Mouse (Mus musculus) CH12.LX (cell line): ENCODE data around the gene Rem1. TPM values are rescaled to one million over a fixed set of nuclear protein-coding genes. Genes with fewer than 3 reads are reported as not detected.

ENCODE experiments used
- DNase-seq: peaks from one replicate; pipeline ENCODE4 v3.0.0-alpha.2; 2013; ENCODE audit errors: extremely low read depth
- H3K27ac ChIP-seq: 2 replicates; pipeline ENCODE4 v1.5.1; 2012; ENCODE audit warnings: low read depth, mild to moderate bottlenecking, control low read depth, moderate library complexity; ENCODE audit not compliant: insufficient read depth
- H3K27me3 ChIP-seq: replicated peaks from 2 replicates; pipeline ENCODE3; 2012; ENCODE audit warnings: inconsistent platforms
- H3K36me3 ChIP-seq, 2 experiments: replicated peaks in 1 of 2; 2 replicates each; pipeline versions ENCODE3 to v1.6.1; 2012; ENCODE audit warnings: inconsistent platforms in 1 of 2, low read length in 1 of 2, mild to moderate bottlenecking in 1 of 2, mixed read lengths in 1 of 2, moderate library complexity in 1 of 2; ENCODE audit not compliant: control insufficient read depth in 1 of 2, insufficient read depth in 1 of 2
- H3K4me1 ChIP-seq, 2 experiments: 2 replicates each; pipeline ENCODE4 v1.6.1; 2012; ENCODE audit warnings: inconsistent platforms in 1 of 2, moderate library complexity in 1 of 2; ENCODE audit not compliant: insufficient read depth in 2 of 2, control insufficient read depth in 1 of 2
- H3K4me2 ChIP-seq: 2 replicates; pipeline ENCODE4 v1.6.1; 2012; ENCODE audit warnings: low read depth, mild to moderate bottlenecking, control low read depth; ENCODE audit not compliant: poor library complexity, insufficient read depth, severe bottlenecking
- H3K4me3 ChIP-seq, 3 experiments: fragments of 150-350 bp in 1 of 3; sonication (generic) in 1 of 3; replicated peaks in 1 of 3; 2 replicates each; pipeline versions ENCODE3 to v1.5.1; 2011 to 2012; ENCODE audit warnings: low read depth in 2 of 3, low read length in 2 of 3, mild to moderate bottlenecking in 2 of 3, moderate library complexity in 2 of 3, control low read depth in 1 of 3, improper control_type of control experiment in 1 of 3, inconsistent platforms in 1 of 3, mixed read lengths in 1 of 3; ENCODE audit not compliant: poor library complexity in 1 of 3
- H3K79me2 ChIP-seq: replicated peaks from 2 replicates; pipeline ENCODE4 v1.6.1; 2012; ENCODE audit warnings: mild to moderate bottlenecking, moderate library complexity; ENCODE audit not compliant: control insufficient read depth, poor library complexity, insufficient read depth, severe bottlenecking; ENCODE audit errors: extremely low read depth
- H3K9ac ChIP-seq: 2 replicates; pipeline ENCODE4 v1.6.1; 2012; ENCODE audit warnings: low read depth, mild to moderate bottlenecking, control low read depth, moderate library complexity; ENCODE audit not compliant: insufficient read depth
- H3K9me3 ChIP-seq: replicated peaks from 2 replicates; pipeline ENCODE3; 2012; ENCODE audit warnings: low read length, inconsistent platforms, mixed read lengths
- CHD1 ChIP-seq: IDR thresholded peaks from 2 replicates; pipeline ENCODE4 v1.6.1; 2012; ENCODE audit warnings: low read depth, low read length, improper control_type of control experiment, inconsistent platforms
- CHD2 ChIP-seq: IDR thresholded peaks from 2 replicates; pipeline ENCODE4 v1.6.1; 2011; ENCODE audit warnings: low read length, improper control_type of control experiment
- CTCF ChIP-seq, 2 experiments: IDR thresholded peaks in 1 of 2; conservative IDR thresholded peaks in 1 of 2; 2 replicates each; pipeline ENCODE4 v1.5.1; 2011 to 2012; ENCODE audit warnings: low read depth in 2 of 2, low read length in 2 of 2, improper control_type of control experiment in 1 of 2, inconsistent platforms in 1 of 2, mild to moderate bottlenecking in 1 of 2, moderate library complexity in 1 of 2
- ELF1 ChIP-seq: IDR thresholded peaks from 2 replicates; pipeline ENCODE4 v1.6.1; 2014; ENCODE audit warnings: low read depth, mild to moderate bottlenecking, inconsistent platforms, low read length, improper control_type of control experiment
- EP300 ChIP-seq: IDR thresholded peaks from 2 replicates; pipeline ENCODE4 v1.6.1; 2011; ENCODE audit warnings: low read length, improper control_type of control experiment
- GABPA ChIP-seq: IDR thresholded peaks from 2 replicates; pipeline ENCODE4 v1.6.1; 2012; ENCODE audit warnings: low read depth, low read length, improper control_type of control experiment, inconsistent platforms; ENCODE audit not compliant: insufficient replicate concordance
- HCFC1 ChIP-seq: IDR thresholded peaks from 2 replicates; pipeline ENCODE4 v1.6.1; 2012; ENCODE audit warnings: low read depth, mild to moderate bottlenecking, inconsistent platforms, low read length, improper control_type of control experiment
- JUND ChIP-seq: conservative IDR thresholded peaks from 2 replicates; pipeline ENCODE4 v1.6.1; 2011; ENCODE audit warnings: low read depth, low read length, improper control_type of control experiment
- KAT2A ChIP-seq: IDR thresholded peaks from 2 replicates; pipeline ENCODE4 v1.6.1; 2012; ENCODE audit warnings: low read length, improper control_type of control experiment, inconsistent platforms; ENCODE audit not compliant: insufficient replicate concordance
- MYC ChIP-seq: IDR thresholded peaks from 2 replicates; pipeline ENCODE4 v1.6.1; 2011; ENCODE audit warnings: low read depth, mild to moderate bottlenecking, improper control_type of control experiment, low read length
- NELFE ChIP-seq: IDR thresholded peaks from 2 replicates; pipeline ENCODE4 v1.6.1; 2011; ENCODE audit warnings: low read depth, low read length, improper control_type of control experiment
- NRF1 ChIP-seq: IDR thresholded peaks from 2 replicates; pipeline ENCODE4 v1.6.1; 2014; ENCODE audit warnings: low read depth, mild to moderate bottlenecking, inconsistent platforms, low read length, improper control_type of control experiment, moderate library complexity
- PAX5 ChIP-seq: IDR thresholded peaks from 2 replicates; pipeline ENCODE4 v1.6.1; 2012; ENCODE audit warnings: low read length, inconsistent platforms, mixed read lengths
- RAD21 ChIP-seq: IDR thresholded peaks from 2 replicates; pipeline ENCODE4 v1.6.1; 2011; ENCODE audit warnings: low read depth, mild to moderate bottlenecking, low read length, improper control_type of control experiment, moderate library complexity
- TCF12 ChIP-seq: IDR thresholded peaks from 2 replicates; pipeline ENCODE4 v1.6.1; 2014; ENCODE audit warnings: low read depth, mild to moderate bottlenecking, inconsistent platforms, low read length, improper control_type of control experiment
- USF2 ChIP-seq: conservative IDR thresholded peaks from 2 replicates; pipeline ENCODE4 v1.6.1; 2011; ENCODE audit warnings: low read depth, low read length, improper control_type of control experiment
- dilution Hi-C: fragments of 300-500 bp; cut with MboI; formaldehyde crosslinking; loops from 2 replicates; pipeline ENCODE4 v1.14.3; 2020; ENCODE audit warnings: low sequenced_read_pairs; ENCODE audit not compliant: extremely low pct_unique_long_range_greater_than_20kb, extremely low pct_ligation_motif_present
- in situ Hi-C: fragments of 300-500 bp; cut with MboI; formaldehyde crosslinking; loops from 3 replicates; pipeline ENCODE4 v1.14.3; 2019; ENCODE audit warnings: low sequenced_read_pairs, low pct_ligation_motif_present, low pct_unique_long_range_greater_than_20kb, mixed read lengths
- polyA plus RNA-seq: library from polyadenylated mRNA; unstranded; fragments of >175 nt; gene quantifications from 2 replicates; pipeline ENCODE4 v1.2.1, GENCODE M21; 2012; ENCODE audit warnings: low read depth; ENCODE audit not compliant: insufficient read length
- total RNA-seq, 2 experiments: library from RNA; depleted of rRNA; stranded (reverse); fragments of 300-350 nt in 1 of 2; fragments of >200 nt in 1 of 2; gene quantifications; 2 replicates each; pipeline ENCODE4 v1.2.3; 2012 to 2014

Rem1 gene
- total and polyA plus RNA-seq, 3 experiments, result 0.55 to 0.82 (median 0.80) TPM

- no peaks in the 10 kb centered on the region for H3K27me3 ChIP-seq
- H3K79me2 ChIP-seq, result peaks cover 45% of the 10 kb centered on the region
- H3K4me3 ChIP-seq, result no peak overlapping the region
- in situ Hi-C loops, result no loop called here
- dilution Hi-C loops, result no loop called here
- H3K27ac ChIP-seq, result no peak overlapping the region
- H3K9ac ChIP-seq, result no peak overlapping the region
- no peaks in the 10 kb centered on the region for H3K9me3 ChIP-seq
- peaks cover 81 to 96% of the 10 kb centered on the region in 2 experiments for H3K36me3 ChIP-seq
- no peak for DNase-seq
- H3K4me1 ChIP-seq, result peaks cover 11 to 54% of the 10 kb centered on the region in 2 experiments
- H3K4me2 ChIP-seq, result no peak overlapping the region
- no peak for TF ChIP-seq TCF12
- TF ChIP-seq CHD2, result no peak
- no peak for TF ChIP-seq KAT2A
- no peak for TF ChIP-seq EP300
- no peak for TF ChIP-seq NRF1
These were observed 52.2 kb downstream of the Rem1 start for GRCm38 (mm10) chr2:152678925-152679324.

DNA sequence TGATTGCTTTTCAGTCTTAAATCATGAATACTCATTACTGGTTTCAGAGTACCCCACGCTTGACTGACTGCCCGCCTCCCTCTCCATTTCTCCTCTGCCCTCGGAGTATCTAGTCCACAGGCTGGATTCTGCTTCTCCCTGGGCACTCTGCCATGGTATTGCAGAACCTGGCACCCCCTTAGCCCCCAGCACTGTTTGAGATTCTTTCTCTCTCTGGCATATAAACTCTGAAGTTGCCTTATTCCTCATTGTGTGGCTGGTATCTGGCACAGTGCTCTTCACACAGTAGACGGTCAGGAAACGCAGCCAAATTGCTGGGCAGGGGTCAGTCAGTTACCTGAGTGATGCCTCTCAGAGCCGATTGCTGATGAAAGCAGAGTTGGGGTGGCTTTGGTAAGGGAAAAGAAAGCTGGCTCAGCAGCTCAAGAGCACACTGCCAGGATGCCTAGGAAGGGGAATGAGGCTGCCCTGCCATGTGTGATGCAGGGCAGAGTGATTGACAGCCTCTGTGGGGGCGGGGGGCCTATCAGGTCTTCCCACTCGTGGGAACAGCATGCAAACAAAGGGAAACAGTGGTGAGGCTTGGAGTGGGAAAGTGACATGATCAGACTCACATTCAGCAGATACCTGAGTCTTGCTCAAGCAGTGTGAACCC is 53.1 kb downstream of the Rem1 start:
- Histone ChIP-seq H3K27me3 (no peaks in the 10 kb centered on the region), H3K79me2 (peaks cover 36% of the 10 kb centered on the region), H3K27ac (no peak overlapping the region), H3K36me3 (peaks cover 90 to 98% of the 10 kb centered on the region in 2 experiments), H3K4me1 (peaks cover 8 to 45% of the 10 kb centered on the region in 2 experiments; a peak in 3 of 4 replicates), H3K9ac (no peak overlapping the region), H3K4me3 (no peak overlapping the region), H3K9me3 (no peaks in the 10 kb centered on the region), H3K4me2 (no peak overlapping the region)
- no peak for DNase-seq
- dilution Hi-C loops (no loop called here), in situ Hi-C loops (no loop called here)
- TF ChIP-seq CHD1 (no peak), MYC (no peak), ELF1 (no peak), USF2 (no peak), JUND (no peak), CTCF (conservative IDR thresholded peaks at IDR 0.05 in 1 of 2, IDR thresholded peaks at IDR 0.05 in 1 of 2; ENCODE audit: low read depth in 2 of 2, low read length in 2 of 2) (no peak), HCFC1 (no peak), NELFE (no peak), RAD21 (no peak), PAX5 (no peak), GABPA (no peak), CHD2 (no peak)
